ENCODE assay signal across 8 mouse cellular contexts in the genomic region with DNA sequence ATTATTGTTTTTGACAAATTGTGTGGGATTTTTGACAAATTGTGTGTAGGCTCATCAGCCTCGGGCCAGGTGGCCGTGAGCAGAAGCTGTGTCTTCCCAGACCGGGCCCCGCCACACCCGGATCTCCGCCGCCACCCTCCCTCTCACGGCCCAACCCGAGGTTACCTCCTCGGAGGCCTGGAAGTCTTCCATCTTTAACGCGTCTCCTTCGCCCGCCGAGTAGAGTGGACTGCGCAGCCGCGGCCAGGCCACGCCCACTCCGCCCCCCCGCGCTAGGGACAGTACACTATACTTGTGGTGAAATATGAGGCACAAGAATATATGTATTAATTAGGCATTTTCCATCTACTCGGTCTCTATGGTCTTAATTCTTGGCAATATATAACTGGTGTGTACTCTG.
A peak's percentile ranks its signal among the peaks of the same experiment; 100 is the strongest.
DNase-seq lines count a peak whose midpoint lies in the region; ATAC-seq and TF ChIP-seq lines count a peak whose summit lies in the region.
"Not testable (repeated sequence)": the region's sequence is repeated elsewhere in the genome, so short reads cannot be mapped to it uniquely, and the experiment has no call there.

No protein-coding gene starts in this region.

- H3K36me3 ChIP-seq in forebrain, embryonic 11.5 days (ENCODE audit: control insufficient read depth, insufficient read depth, low read length); heart, embryonic 11.5 days (ENCODE audit: control insufficient read depth, insufficient read depth, low read length); kidney, adult 2 months (ENCODE audit: control insufficient read depth, insufficient read depth, low read length); midbrain, embryonic 16.5 days (ENCODE audit: control insufficient read depth, insufficient read depth, low read length): not testable (repeated sequence)

- H3K27ac ChIP-seq in bone marrow macrophage, adult 2 months (ENCODE audit: insufficient read depth, low read depth, low read length); forebrain, embryonic 11.5 days (ENCODE audit: low read depth, low read length); heart, embryonic 11.5 days (ENCODE audit: low read depth, low read length); kidney, adult 2 months (ENCODE audit: insufficient read depth, low read depth, low read length); midbrain, embryonic 16.5 days (ENCODE audit: low read length): not testable (repeated sequence)

- intact Hi-C loops in left cerebral cortex, postnatal 4 days (cut with DNase I) = not testable (repeated sequence)

- peak; percentile 60 for ATAC-seq in forebrain, embryonic 11.5 days (replicated peaks; ENCODE audit: low FRiP score)
- not testable (repeated sequence) for ATAC-seq in heart, embryonic 11.5 days (replicated peaks; ENCODE audit: insufficient number of reproducible peaks, low FRiP score, low TSS enrichment)
- peak; percentile 46; the same call in 1 of the 2 replicates for ATAC-seq in midbrain, embryonic 16.5 days

- not testable (repeated sequence) for H3K9ac ChIP-seq in forebrain, embryonic 11.5 days (ENCODE audit: low read length); heart, embryonic 11.5 days (ENCODE audit: low read depth, low read length); midbrain, embryonic 16.5 days (ENCODE audit: low read depth, low read length)

- H3K4me1 ChIP-seq in bone marrow macrophage, adult 2 months (ENCODE audit: control insufficient read depth, insufficient read depth, low read length); forebrain, embryonic 11.5 days (replicated peaks; ENCODE audit: control insufficient read depth, insufficient read depth, low read length); heart, embryonic 11.5 days (ENCODE audit: control insufficient read depth, insufficient read depth, low read length); kidney, adult 2 months (ENCODE audit: control insufficient read depth, insufficient read depth, low read length); midbrain, embryonic 16.5 days (ENCODE audit: control insufficient read depth, insufficient read depth, low read length): not testable (repeated sequence)

- not testable (repeated sequence) for TF ChIP-seq CTCF in bone marrow macrophage, adult 2 months (IDR thresholded peaks at IDR 0.05; ENCODE audit: low read depth, low read length); kidney, adult 2 months (conservative IDR thresholded peaks at IDR 0.05; ENCODE audit: insufficient read depth, insufficient read length, low read depth, low read length)

- H3K27me3 ChIP-seq in forebrain, embryonic 11.5 days (ENCODE audit: control insufficient read depth, insufficient read depth, low read length); heart, embryonic 11.5 days (ENCODE audit: control insufficient read depth, insufficient read depth, low read length); kidney, adult 2 months (replicated peaks; ENCODE audit: control insufficient read depth, insufficient read depth, low read length); midbrain, embryonic 16.5 days (ENCODE audit: control insufficient read depth, insufficient read depth, low read depth, low read length): not testable (repeated sequence)

- H3K4me2 ChIP-seq in forebrain, embryonic 11.5 days (ENCODE audit: low read depth, low read length, severe bottlenecking) = 0 out of 2 replicates have a peak overlapping the region, but pooled peaks have one; percentile 26
- H3K4me2 ChIP-seq in heart, embryonic 11.5 days = 0 out of 2 replicates have a peak overlapping the region, but pooled peaks have one; percentile 40
- peak overlapping the region; percentile 56 for H3K4me2 ChIP-seq in midbrain, embryonic 16.5 days (ENCODE audit: low read length)

- TF ChIP-seq POLR2A in bone marrow macrophage, adult 2 months (IDR thresholded peaks at IDR 0.05; ENCODE audit: borderline replicate concordance, low read depth, low read length); kidney, adult 2 months (IDR thresholded peaks at IDR 0.05; ENCODE audit: low read depth, low read length): not testable (repeated sequence)

- not testable (repeated sequence) for H3K9me3 ChIP-seq in forebrain, embryonic 11.5 days (ENCODE audit: control insufficient read depth, low read length); heart, embryonic 11.5 days (replicated peaks; ENCODE audit: control insufficient read depth, low read length); midbrain, embryonic 16.5 days (replicated peaks; ENCODE audit: control insufficient read depth, low read length, poor library complexity, severe bottlenecking)

- 42% methylated on average over 21 of the region's 23 CpGs for WGBS in forebrain, embryonic 11.5 days
- WGBS in heart, embryonic 11.5 days (ENCODE audit: insufficient replicate concordance) = 32% methylated on average over 22 of the region's 23 CpGs
- WGBS in kidney, adult 2 months = 26% methylated on average over 23 of the region's 23 CpGs
- WGBS in midbrain, embryonic 16.5 days = 32% methylated on average over 21 of the region's 23 CpGs

- DNase-seq in forebrain, embryonic 11.5 days (ENCODE audit: low spot score) = peak; percentile 75
- DNase-seq in kidney, adult 2 months = peak; percentile 75
- DNase-seq in left cerebral cortex, postnatal 4 days = peak; percentile 86
- peak; percentile 73 for DNase-seq in right cerebral cortex, postnatal 4 days
- DNase-seq in yolk sac, embryonic 10.5 days (ENCODE audit: low spot score) = peak; percentile 10

- H3K4me3 ChIP-seq in bone marrow macrophage, adult 2 months (ENCODE audit: insufficient read depth, low read length) = peak overlapping the region; percentile 30
- H3K4me3 ChIP-seq in forebrain, embryonic 11.5 days (ENCODE audit: low read depth, low read length); heart, embryonic 11.5 days (ENCODE audit: low read depth, low read length); kidney, adult 2 months (ENCODE audit: insufficient read depth, low read depth, low read length): not testable (repeated sequence)
- H3K4me3 ChIP-seq in midbrain, embryonic 16.5 days (ENCODE audit: low read depth, low read length) = peak overlapping the region; percentile 39

Comparison
In these comparisons a context has a peak if more than half of its experiments do, and no peak if none do; other contexts are left out.
1. DNase-seq: peak in every context shown above with its lines; median percentile 86 in left cerebral cortex, postnatal 4 days; 75 in forebrain, embryonic 11.5 days; 75 in kidney, adult 2 months; 73 in right cerebral cortex, postnatal 4 days; 10 in yolk sac, embryonic 10.5 days.